8 mouse cellular contexts compared by ENCODE assay signal in genomic region chr1:156229448-156229847, GRCm38 (mm10). TPM values are rescaled to one million over a fixed set of nuclear protein-coding genes. Genes with fewer than 3 reads are reported as not detected.
DNase-seq lines count a peak whose midpoint lies in the region; ATAC-seq and TF ChIP-seq lines count a peak whose summit lies in the region.

No protein-coding gene starts in this region.

- H3K9me3 ChIP-seq in liver, embryonic 12.5 days (replicated peaks): no peaks in the 10 kb centered on the region
- H3K9me3 ChIP-seq in neural tube, embryonic 11.5 days (ENCODE audit: control insufficient read depth, low read length): no peaks in the 10 kb centered on the region

- H3K36me3 ChIP-seq in liver, embryonic 12.5 days: no peaks in the 10 kb centered on the region
- no peaks in the 10 kb centered on the region for H3K36me3 ChIP-seq in neural tube, embryonic 11.5 days (ENCODE audit: control insufficient read depth, insufficient read depth, low read length)

- TF ChIP-seq CTCF in bone marrow, adult 2 months (IDR thresholded peaks at IDR 0.05; ENCODE audit: control insufficient read depth, insufficient read depth, low read length): peak; percentile 55

- 7% methylated on average over 7 of the region's 7 CpGs for WGBS in bone marrow, adult 2 months
- WGBS in liver, embryonic 12.5 days (ENCODE audit: insufficient replicate concordance): 14% methylated on average over 7 of the region's 7 CpGs
- WGBS in neural tube, embryonic 11.5 days: 33% methylated on average over 7 of the region's 7 CpGs

- no peak overlapping the region for H3K4me3 ChIP-seq in bone marrow, adult 2 months (replicated peaks; ENCODE audit: control insufficient read depth, low read depth, low read length)
- no peak overlapping the region for H3K4me3 ChIP-seq in liver, embryonic 12.5 days
- H3K4me3 ChIP-seq in neural tube, embryonic 11.5 days (ENCODE audit: low read depth, low read length): no peak overlapping the region

- H3K27me3 ChIP-seq in liver, embryonic 12.5 days (replicated peaks): no peaks in the 10 kb centered on the region
- no peaks in the 10 kb centered on the region for H3K27me3 ChIP-seq in neural tube, embryonic 11.5 days (ENCODE audit: control insufficient read depth, insufficient read depth, low read length)

- DNase-seq in urinary bladder, postnatal 14 days (ENCODE audit: low spot score): peak; percentile 36
- DNase-seq in urinary bladder, adult 2 months (ENCODE audit: low spot score): no peak
- peak; percentile 70 for DNase-seq in kidney, adult 9 months
- DNase-seq in neural tube, embryonic 11.5 days (ENCODE audit: low spot score): peak; percentile 72

- no peak overlapping the region for H3K27ac ChIP-seq in bone marrow, adult 2 months (ENCODE audit: control insufficient read depth, insufficient read depth, low read depth, low read length, poor library complexity)
- H3K27ac ChIP-seq in liver, embryonic 12.5 days: 0 out of 2 replicates have a peak overlapping the region, but pooled peaks have one; percentile 37
- H3K27ac ChIP-seq in neural tube, embryonic 11.5 days (ENCODE audit: low read depth, low read length): no peak overlapping the region

- no peaks in the 10 kb centered on the region for H3K4me1 ChIP-seq in bone marrow, adult 2 months (ENCODE audit: control insufficient read depth, insufficient read depth, low read length)
- H3K4me1 ChIP-seq in liver, embryonic 12.5 days: peaks cover 57% of the 10 kb centered on the region
- no peaks in the 10 kb centered on the region for H3K4me1 ChIP-seq in neural tube, embryonic 11.5 days (ENCODE audit: control insufficient read depth, insufficient read depth, low read length)

- ATAC-seq in frontal cortex, adult (ENCODE audit: low TSS enrichment): peak; percentile 85
- peak; percentile 58; the same call in 1 of the 2 replicates for ATAC-seq in liver, embryonic 12.5 days
- ATAC-seq in neural tube, embryonic 11.5 days (ENCODE audit: insufficient read depth, low FRiP score, low TSS enrichment): no peak
- no peak for ATAC-seq in erythroid progenitor cell, adult 5-6 weeks (replicated peaks; ENCODE audit: low FRiP score, poor library complexity, severe bottlenecking)

- no peak overlapping the region for H3K9ac ChIP-seq in liver, embryonic 12.5 days
- no peak overlapping the region for H3K9ac ChIP-seq in neural tube, embryonic 11.5 days (ENCODE audit: low read length)

- TF ChIP-seq POLR2A in bone marrow, adult 2 months (IDR thresholded peaks at IDR 0.05; ENCODE audit: borderline replicate concordance, control insufficient read depth, low read depth, low read length): no peak

- H3K4me2 ChIP-seq in liver, embryonic 12.5 days: no peak overlapping the region
- no peak overlapping the region for H3K4me2 ChIP-seq in neural tube, embryonic 11.5 days (ENCODE audit: low read depth)

RNA-seq across cellular contexts. Expression of gene Fam163a, which starts 24.6 kb away (rescaled TPM):
- polyA plus RNA-seq in urinary bladder, adult 2 months (2012; rRNA removed): 0.06 and 0.11 TPM in 2 replicates
- not detected in 2 replicates for polyA plus RNA-seq in bone marrow, adult 2 months (2011; ENCODE audit: insufficient read depth, insufficient read length, low replicate concordance, missing spikeins)
- 0.10 and 0.17 TPM in 2 replicates for polyA plus RNA-seq in liver, embryonic 12.5 days (2016; fragmentation: Nextera tagmentation; extraction: Ambion mirVana)
- polyA plus RNA-seq in neural tube, embryonic 11.5 days (2014; fragmentation: Nextera tagmentation; extraction: Ambion mirVana): 4.6 and 5.8 TPM in 2 replicates
- total RNA-seq in erythroid progenitor cell, adult 5-6 weeks (2015; ENCODE audit: low replicate concordance): not detected in 2 replicates
- total RNA-seq in erythroid progenitor cell, adult 5-6 weeks (2017; ENCODE audit: low replicate concordance): not detected in 2 replicates

Comparison
In these comparisons a context has a peak if more than half of its experiments do, and no peak if none do; other contexts are left out.
1. ATAC-seq: peak in frontal cortex, adult (single experiment) and liver, embryonic 12.5 days (single experiment); none in neural tube, embryonic 11.5 days (single experiment) and erythroid progenitor cell, adult 5-6 weeks (single experiment).